Mouse (Mus musculus): Measurements from ENCODE around the gene Abhd6.
A peak's percentile ranks its signal among the peaks of the same experiment; 100 is the strongest.

Gene Abhd6

DNA sequence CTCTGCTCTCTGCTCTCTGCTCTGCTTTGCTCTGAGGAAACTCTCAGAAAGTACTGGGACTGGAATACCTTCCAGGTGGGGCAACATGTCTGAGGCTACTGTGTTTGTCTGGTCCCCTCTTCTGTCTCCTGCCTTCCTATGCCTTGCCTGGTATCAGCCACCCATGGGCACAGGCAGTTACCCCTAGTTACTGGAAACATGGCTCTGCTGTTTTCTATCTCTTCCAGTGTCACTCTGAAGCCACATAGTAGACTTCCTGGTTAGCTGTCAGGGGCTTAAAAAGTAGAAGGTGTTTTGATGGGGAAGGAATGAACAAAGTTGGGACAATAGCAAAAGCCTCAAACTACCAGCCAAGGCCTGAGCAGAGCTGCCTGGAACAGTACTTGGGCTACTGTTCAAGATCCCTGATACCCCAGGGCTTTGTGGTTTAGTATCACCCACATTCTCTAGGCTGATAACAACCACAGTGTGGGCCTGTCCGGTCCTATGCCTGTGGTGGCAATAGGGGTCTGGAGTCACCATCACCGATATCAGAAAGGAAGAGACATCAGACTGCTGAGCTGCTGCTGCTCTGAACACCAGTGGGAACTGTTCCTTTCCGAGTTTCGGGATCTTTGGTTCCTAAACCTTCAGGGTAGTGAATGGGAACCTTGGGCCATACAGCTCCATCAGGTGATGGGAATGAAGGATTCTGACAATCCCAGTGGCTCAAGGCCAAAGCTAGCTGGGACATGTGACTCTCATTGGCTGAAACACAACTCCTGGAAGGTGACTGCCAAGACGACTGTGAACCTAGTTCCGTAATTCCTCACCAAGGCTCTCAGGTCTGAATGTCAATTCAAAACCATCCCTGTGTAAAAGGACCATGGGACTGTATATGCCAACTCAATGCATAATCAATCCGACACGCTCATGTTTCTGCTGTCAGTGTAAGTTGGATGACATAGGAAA lies 61.4 kb downstream of the Abhd6 start:
- no peak for DNase-seq

DNA sequence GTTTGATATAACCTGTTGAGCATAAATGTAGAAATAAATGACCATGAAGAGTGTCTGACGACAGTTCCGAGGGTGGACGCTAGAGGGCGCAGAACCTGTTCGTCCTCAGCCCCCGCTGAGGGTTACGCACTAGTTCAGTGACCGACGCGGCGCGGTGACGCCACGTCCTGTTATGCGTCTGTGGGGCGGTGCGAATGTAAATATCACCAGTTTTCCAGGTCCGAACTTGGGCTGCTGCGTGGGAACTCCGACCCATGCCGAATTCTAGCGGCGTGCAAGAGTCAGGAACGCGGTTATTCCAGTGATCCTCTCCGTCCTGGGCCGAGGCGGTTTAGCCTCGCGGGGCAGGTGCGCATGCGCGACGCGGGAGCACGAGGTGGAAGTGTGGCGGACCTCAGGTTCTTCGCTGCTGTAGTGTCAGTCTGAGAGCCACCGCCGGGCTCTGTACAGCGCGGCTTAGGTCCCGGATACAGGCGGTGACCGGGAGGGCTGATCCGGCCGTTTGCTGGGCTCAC lies 77.5 kb downstream of the Abhd6 start, which contains the start of gene Rpp14:
Gene Rpp14, plus strand, starts transcription at position 203 of the 515 bp plus-strand sequence.
- peak; percentile 91 to 93 for DNase-seq

DNA sequence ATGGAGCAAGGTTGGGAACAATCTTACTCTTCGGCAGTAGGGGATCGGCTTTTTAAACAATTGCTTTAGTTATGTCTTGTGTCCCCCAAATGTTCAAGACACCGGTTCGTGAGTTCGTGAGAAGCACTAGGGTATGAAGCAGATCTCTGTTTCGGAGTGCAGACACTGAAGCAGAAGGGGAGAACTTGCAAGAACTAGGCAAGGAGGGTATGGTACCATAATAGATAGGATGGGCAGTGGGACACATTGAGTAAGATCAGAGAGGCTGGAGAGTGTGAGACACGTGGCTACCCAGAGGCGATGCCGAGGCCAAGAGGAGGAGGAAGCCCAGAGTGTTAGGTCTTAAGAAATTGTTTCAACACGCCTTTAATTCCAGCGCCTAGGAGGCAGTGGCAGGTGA lies 78.0 kb downstream of the Abhd6 start:
- peak in 1 of 2 experiments; percentile 12 for DNase-seq

DNA sequence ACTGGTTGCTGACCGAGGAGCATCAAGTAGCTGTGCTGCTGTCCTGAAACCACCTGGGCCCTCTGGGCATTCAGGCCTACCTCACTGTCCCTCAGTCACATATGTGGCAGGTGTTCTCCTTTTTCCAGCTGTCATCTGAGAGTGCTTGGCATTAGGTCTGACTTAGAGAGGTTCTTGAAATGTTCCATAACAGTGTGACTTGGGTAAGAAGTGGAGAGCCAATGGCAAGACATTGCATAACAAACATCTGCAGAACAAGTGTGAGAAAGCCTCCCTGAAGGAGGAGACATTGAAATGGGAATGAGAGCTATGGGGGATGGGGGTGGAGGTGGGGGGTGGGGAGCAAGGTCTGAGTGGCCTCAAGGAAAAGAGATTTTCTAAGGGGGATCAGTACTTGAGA lies 80.2 kb downstream of the Abhd6 start:
- DNase-seq: no peak

DNA sequence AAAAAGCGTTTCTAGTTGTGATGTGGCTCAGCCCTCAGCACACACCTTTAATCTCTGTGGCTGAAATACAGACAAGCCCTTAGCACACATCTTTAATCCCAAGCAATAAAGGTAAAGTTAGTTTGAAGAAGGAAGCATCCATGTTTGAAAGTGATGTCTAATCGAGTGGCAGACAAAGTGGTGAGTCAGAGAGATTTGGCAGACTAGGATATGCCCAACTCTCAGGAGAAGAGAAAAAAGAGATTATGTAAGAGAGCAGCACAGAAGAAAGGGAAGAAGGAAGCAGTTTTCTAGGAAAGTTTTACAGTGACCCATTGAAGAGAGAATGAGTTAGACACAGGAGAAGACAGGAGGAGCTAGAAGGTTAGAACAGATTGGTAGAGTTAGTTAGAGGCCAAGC lies 86.3 kb downstream of the Abhd6 start:
- DNase-seq: no peak

DNA sequence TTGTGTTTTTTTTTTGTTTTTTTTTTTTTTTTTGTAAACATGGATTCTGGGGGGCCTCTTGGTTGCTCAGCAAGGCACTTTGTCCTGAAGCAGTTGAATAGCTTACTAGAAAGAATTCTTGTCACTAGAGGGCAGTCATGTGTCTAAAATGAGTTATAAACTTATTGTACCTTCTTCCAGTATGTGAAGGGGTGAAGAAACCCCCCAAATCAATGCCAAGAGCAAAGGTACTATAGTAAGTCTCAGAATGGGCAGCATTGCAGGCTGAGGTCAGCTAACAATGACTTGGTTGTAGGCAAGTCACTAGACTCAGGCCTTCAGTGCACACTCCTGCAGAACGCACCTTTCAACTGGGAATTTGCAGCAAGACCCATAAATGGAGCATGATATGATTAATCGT lies 89.9 kb downstream of the Abhd6 start:
- DNase-seq: no peak

DNA sequence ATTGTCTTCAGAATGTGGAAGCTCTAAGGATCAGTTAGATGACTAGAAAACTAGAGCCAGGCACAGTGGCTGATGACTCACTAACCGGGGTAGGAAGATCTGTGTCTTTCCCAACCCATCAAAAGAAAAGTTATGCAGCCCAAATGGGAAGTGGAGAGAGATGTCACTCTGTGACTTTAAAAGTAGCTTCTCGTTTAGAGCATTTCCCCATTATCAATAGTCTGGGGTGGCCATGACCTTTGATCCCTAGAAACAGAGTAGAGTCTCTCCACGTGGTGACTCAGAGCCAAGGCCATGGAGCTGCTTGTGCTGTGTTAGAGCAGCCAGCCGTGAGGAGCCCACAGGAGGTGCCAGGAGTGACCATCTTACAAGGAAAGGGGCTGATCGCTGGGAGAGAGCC lies 90.7 kb downstream of the Abhd6 start:
- DNase-seq: no peak

DNA sequence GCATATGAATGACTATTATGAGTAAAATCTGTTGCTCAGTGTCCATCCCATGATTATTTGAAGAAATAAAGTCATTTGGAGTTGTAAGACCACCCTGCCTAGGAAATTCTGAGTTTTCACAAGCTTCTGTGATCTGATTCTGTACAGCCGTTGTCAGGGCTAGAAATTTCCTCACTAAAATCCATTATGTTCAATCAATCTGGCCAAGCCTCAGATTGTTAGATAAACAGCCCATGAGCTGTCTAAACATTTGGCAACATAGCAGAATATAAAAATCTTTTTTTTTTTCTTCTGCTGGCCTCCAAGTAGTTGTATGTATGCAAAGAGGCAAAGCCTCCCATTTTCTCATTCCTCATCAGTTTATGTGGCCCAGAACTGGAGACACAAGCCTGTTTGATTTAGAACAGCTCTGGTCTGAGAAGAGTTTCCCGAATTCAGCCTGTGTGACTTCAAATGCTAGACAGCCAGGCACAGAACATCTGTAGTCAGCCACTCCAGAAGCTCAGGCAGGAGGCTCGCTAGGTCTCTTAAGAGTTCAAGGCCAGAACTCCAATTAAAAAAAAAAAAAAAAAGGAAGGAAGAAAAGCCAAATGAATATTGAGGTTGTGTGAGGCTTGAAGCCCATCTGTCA lies 92.3 kb downstream of the Abhd6 start:
- DNase-seq: no peak

DNA sequence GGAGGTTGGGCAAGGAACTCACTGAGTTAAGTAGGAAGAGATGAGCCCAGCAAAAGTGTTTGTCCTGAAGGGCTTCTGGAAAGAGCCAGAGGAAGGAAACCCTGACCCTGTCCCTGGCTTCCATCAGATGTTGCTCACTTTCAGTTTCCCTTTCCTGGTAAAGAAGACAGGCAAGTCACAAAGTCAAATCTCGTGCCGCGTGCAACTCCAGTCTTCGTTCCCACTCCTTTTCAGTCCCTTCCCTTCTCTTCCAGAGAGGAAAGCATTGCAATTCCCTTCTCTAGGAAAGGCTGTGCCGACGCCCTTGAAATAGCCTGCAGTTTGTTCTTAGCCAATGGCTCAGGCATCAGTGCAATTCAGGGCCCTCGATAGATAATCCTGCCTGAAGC lies 92.9 kb downstream of the Abhd6 start:
- DNase-seq: no peak

DNA sequence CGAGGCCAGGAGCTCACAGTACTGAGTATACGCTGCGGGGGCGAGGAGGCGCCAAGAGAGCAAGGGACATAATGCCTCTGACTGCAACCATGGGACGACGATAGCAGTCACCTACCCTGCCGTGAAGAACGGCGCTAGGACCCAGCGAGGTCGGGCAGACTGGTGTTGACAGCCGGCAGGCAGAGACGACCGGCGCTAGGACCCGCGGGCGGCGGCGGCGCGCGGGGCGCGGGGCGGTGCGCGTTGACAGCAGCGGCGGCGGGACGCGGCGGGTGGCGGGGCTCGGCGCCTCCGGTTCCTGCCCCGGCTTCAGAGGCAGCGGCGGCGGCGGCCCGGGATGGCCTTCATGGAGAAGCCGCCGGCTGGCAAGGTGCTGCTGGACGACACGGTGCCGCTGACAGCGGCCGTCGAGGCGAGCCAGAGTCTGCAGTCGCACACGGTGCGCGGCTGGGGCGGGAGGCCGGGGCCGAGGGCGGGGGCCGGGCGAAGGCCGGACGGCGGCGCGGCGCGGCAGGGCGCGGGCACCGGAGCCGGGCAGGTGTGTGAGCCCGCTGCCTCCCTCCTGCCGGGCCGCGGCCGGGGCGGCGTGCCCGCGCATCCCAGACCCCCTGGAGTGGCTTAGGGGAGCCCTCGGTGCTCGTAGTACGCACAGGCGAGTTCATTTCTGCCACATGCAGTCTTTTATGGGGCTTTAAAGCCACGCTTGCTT lies 95.4 kb downstream of the Abhd6 start, which contains the start of gene Pxk:
Gene Pxk, plus strand, starts transcription at position 234 of the 709 bp plus-strand sequence.
- peak; percentile 93 to 94 for DNase-seq

DNA sequence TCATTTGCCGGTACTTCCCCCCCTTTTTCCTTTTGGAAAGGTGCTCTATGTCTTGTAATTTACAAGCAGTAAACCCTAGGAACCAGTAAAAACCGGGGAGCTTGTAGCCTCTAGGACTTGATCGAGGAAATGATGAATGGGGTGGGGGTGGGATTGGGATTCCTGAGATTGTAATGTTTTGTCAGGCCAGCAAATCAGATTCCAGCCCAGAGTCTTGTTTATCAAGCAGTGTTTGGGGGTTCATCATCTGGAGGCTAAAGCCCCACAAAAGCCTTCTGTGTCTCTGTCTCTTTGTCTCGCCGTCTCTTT lies 95.9 kb downstream of the Abhd6 start:
- no peak for DNase-seq

DNA sequence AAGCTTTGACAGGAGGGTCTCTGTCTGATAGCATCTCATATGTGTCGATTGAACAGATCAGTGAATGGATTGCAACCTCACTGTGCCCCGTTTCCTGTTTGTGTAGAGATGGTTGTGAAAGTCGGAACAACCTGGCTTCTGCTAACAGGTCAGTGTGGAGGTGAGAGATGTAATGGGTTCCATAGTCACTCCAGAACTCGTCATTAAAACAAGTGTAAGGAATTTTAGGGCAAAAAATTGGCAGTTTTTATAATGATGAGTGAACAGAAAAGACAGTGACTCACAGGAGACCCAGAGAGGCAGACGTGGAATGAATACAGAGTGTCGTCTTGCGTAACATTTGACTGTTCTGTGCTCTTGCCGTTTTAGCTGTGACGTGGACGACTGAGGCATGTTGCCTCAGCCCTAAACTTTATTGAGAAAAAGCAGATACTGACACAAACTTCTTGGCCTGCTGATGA lies 96.9 kb downstream of the Abhd6 start:
- no peak for DNase-seq

DNA sequence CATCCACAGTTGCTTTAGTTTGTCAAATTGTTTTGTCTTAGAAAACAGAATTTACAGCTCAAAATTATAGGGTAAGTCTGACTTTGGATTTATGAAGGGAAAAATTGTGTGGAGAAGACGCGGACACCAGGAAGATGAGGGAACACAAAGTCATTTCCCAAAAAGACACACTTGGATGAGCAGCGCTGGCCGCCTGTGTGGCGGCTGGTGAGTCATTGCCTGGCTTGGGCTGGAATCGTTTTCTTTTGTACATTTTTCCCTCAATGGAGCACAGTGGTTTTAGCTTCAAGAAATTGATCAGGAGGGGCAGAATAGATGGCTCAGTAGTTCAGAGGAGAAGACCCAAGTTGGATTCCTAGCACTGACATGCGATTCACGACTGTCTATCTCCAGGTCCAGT lies 99.2 kb downstream of the Abhd6 start:
- no peak for DNase-seq

DNA sequence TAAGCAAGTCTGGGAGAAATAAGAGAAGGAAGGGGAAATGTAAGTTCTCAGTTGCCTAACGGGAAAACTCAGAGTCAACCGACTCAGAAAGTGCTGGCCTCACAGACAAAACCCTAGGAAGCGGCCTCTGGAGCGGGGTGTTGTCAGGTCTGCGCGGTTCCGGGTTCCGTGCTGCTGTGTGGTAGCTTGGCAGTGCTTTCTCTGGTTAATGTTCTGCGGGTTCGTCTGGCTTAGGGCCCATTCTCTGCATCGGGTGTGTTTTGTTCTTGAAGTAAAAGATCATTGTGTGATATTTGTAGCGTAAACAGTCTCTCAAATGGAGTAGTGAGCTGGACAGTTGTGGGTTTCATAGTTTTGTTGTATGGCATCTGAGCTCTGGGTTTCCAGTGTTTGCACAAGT lies 100.0 kb downstream of the Abhd6 start:
- no peak for DNase-seq

Data from thymus, postnatal 36 days (tissue).